Mouse (Mus musculus) thymus, postnatal 25 days (tissue): ENCODE measurements at regions not wholly inside any gene's neighbourhood (a gene's known extent, or its start where the extent isn't known, plus 50 kb on each side); places are given as distances from the start of the nearest gene placed in this dataset.
A peak's percentile ranks its signal among the peaks of the same experiment; 100 is the strongest.

ENCODE experiments used
- DNase-seq: peaks from one replicate; pipeline ENCODE4 v3.0.0; 2022

DNA sequence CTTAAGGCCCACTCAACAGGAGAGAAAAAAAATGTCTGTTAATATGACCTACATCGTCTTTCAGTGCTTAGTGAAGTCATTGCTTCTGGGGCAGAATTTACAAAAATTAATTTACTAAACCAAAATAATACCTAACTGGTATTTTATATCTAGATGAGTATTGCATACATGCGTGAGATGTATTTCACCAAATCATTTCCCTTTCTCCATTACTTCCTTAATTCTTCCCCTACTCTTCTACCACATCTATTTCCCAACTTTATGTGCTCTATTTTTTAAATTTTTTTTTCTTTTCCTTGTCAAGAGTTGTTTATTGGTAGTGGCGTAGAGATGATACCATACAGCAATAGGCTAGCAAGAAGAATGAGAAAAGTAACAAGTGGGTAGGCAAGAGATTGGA, 536.7 kb downstream of the Flrt2 start:
- no peak for DNase-seq

DNA sequence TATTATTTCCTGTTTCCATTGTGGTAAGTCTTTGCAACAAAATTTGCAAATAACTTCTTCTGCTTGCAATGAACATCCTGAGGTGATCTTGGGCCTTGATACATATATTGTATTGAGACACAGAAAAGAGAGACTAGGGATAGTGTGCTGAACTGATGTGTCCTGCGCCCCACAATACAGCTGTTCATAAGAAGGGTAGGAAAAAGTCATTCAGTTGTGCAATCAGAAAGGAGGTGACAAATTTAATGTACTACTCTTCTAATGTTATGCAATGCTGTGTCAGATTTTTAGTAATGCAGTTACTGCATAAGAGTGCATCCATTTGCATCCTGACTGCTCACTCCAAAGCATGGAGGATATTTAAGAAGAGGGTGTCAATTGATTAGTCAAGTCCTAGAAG, 543.5 kb downstream of the Flrt2 start:
- no peak for DNase-seq

DNA sequence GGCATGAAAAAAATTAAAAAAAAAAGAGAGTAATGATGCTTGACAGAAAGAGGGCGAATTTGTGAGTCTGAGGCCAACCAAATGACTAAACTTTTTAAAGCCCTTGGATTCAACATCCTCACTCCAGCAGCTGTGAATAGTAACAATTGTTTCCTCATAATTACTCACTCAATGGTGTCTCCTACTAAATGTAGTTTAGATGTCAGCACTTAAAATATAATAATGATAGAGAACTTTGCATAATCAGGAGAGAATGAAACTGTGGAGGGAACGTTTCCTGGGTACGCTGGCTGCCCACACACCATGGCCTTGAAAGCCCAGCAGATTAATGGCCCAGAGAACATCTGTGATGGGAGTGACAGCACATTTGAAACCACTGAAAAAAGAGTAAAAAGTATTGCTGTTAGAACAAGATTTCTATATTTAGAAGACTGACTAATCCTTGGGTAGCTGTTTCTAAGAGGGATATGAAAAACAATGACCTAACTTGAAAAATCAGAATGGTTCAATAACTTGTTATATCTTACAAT, 544.0 kb downstream of the Flrt2 start:
- DNase-seq, result no peak

DNA sequence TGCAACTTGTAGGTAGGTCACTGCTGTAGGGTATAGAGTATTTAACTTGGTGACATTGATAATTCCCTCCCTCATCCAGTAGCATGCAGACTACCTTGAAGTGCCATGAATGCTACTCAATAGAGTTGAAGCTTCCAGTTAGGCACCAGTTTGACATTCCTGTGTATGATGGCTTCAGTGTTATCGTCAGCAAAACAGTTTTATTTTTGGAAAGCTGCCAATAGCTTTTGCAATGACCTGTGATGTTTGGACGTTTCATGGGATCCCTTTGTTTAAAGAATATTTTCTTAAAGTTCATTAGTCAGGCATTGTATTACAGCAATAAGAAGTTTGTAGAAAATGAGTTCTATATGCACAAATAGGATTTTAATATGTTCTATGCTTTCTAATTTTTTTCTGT, 547.6 kb downstream of the Flrt2 start:
- DNase-seq, result no peak

DNA sequence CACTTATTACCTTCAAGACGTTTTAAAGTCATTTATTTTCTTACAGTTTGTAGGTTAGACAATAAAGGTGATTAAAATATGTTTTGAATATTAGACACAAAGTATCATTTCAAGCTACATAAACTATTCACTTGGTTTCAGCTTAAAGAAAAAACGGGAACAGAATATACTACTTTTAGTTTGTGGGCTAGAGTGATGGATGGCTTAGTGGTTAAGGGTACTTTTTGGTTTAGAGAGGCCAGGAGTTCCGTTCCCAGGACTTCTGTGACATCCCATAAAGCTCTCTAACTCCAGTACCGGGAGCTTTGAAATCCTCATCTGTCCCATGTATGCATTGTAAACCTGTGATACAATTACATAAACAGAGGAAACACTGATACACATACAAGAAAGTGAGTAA, 570.0 kb downstream of the Flrt2 start:
- no peak for DNase-seq

DNA sequence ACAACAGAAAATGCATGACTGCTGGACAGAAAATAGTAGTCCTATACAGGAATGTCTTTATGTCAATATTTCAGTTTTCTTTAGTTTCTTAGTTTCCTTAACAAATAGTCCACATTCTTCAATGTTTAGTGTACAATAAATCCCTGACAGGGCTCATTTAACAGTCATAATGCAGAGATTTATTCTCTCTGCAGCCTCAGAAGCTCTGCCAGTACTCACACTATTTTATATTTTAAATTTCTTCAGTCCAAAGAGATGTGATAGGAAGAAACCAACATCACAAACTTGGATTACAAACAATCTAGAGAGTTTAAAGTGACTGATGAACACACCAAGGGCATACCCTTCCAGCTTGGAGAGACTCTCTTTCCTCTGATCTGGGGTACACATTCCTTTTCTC, 583.9 kb downstream of the Flrt2 start:
- DNase-seq, result no peak

DNA sequence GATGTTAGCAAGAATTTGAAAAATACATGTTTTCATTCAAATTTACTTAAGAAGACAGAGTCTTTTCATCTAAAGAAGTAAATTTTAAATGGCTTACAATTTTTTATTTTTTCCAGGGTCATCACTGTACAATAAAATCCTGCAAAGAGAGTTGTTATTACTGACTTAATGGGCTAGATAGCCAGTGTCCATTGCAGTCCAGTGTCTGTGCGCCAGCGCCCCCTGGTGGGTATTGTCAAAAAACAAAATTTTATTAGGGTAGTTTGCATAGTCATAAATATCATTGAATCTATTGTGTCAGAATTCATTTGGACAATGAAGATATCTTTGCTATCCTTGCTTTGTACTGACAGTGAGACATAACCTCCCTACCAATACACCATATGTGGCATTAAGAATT, 619.1 kb downstream of the Flrt2 start:
- DNase-seq, result peak; percentile 1

DNA sequence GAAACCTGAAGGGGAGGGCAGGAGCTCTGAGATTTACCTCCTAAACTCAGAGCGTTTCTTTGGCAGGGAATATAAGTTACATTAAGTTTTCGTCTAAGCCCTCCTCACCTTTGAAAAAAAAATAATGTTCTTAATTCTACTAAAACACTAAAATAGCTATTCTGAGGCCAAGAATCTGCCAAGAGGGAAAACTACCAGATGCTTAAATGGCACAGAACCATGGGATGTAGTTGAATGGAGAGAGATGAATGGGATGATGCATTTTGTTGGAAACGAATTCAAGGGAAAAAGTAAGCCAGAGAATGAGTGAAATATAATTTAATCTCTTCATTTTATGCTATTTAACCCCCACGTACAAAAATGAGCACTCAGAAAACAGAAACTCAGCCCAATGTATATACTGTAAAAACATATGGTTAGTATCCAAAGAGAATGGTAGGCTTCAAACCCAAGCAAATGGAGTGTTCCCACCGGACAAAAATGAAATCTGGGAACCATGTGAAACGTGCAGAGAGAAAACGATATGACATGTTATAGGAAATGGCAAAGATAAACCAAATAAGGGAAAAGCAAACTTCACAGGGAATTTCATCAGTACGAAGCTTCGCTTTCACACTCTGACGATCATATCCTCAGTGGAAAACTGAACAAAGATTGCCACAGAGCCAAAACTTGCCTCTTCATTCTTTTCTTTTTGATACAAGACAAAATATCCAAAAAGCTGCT, 631.2 kb downstream of the Flrt2 start:
- no peak for DNase-seq

DNA sequence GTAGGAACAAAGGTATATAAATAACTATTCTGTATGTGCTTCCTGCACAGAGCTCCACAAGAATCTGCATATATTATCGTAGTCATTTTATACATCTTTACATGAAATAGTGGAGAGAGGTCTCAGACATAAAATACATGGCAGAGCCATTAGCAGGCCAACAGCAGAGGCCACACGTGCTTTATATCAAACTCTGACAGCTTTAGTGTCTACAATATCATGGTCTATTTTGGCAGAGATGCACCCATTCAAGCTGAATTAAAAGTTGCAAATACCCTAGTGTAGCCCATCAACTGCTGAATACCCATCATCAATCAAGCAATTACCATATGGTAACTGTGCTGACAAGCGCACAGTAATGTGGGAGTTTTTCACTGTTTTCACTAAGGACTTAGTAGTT, 659.1 kb downstream of the Flrt2 start:
- no peak for DNase-seq

DNA sequence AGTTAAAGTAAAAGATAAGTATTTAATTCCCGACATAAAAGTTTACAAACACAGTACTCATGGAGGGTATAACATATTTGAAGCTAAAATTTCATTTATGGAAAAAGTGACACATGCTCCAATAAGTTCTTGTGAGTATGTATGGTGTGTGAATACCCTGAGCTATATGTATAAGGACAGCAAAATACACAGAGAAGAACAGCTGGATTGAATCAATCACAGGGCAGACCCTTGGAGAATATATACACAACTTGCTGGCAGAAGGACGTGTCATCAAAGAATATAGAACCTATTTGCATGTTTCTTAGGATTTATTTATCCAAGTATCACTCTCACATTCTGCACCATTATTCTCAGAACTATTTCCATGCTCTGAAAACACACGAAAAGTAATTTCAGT, 686.9 kb downstream of the Flrt2 start:
- no peak for DNase-seq

DNA sequence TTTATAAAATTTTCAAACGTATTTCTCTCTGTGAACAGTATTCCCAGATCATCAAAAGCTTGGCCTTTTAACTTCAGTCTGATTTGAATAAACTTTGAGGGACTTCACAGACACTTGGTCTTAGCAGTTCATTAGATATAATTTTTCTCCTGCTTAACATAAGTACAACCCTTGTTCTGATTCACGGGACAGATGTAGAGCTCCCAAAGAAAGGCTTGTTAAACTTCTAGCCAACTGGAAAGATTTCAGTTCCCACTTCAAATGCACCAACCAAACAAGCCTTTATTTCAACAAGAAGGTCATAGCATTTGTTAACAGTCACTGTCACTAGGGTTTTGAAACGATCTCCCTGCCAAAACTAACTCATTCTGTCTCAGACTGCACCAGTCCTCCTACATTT, 727.1 kb downstream of the Flrt2 start:
- no peak for DNase-seq

DNA sequence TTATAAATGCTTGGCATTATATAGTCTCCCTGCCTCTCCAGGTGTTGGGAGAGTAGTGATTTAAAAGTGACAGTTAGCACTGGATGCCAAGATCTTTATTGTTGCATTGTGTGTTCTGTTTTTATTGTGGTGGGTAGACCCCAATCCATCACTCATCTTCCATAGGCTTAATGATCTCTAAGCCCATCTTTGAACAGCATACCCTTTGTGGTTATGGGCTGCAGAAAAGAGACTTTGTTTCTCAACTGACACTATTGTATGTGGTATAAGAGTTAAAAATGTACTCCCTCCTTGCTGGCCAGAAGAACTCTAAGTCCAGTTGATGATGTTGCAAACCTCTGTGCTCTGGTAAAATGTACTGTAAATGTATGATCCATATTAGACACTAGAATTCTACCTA, 727.5 kb downstream of the Flrt2 start:
- DNase-seq, result no peak

DNA sequence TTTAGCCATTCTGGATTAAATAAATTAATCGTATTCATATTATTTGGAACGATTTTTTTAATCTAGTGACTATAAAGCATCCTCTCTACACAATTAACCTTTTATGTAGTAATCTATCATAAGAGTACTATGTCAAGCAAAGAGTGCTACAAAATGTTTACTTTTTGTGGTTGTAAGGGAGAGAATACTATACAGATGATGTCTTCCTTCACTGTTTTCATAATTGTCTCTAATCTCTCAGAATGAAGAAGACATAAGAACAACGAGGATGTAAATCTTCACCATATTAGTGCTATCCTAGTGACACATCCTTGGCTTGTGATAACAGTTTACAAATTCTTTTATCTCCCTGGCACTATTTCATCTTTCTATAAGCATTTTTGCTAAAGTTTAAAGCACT, 735.6 kb downstream of the Flrt2 start:
- DNase-seq, result no peak

DNA sequence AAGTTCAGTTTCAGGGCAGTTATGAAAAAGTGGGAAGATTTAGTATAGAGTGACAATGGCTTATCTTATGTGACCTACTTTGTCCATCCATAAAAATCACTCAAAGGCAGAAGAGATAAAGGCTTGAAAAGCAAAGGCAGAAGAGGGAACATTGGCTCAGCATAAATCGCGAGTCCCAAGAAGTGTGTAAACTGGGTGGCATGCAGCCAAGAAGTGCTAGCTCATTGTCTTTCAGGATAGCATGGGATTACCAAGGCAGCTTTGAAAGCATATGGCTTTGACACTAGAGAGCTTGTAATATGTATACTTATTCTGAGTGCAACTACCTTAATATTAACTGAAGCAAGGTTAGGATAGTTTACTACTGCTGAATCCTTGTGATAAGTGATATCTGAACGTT, 750.5 kb downstream of the Flrt2 start:
- no peak for DNase-seq

DNA sequence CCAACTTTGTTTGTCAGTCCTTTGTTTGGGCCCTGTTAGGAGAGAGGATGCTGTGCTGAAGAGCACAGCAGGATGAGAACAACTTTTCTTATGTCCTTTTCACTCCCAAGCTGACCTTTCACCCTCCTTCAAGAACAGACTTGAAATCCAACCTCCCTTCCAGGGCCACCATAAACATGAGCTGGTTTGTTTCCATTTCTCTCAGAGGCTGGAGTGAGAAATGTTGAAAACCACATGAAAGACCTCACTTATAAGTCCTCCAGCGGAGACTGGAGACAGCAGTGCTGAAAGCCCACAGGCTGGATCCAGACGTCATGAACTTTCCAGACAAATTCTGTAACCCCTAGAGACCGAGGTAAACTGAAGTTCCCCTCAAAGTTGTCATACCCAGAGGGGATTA, 761.3 kb downstream of the Flrt2 start:
- DNase-seq, result no peak

DNA sequence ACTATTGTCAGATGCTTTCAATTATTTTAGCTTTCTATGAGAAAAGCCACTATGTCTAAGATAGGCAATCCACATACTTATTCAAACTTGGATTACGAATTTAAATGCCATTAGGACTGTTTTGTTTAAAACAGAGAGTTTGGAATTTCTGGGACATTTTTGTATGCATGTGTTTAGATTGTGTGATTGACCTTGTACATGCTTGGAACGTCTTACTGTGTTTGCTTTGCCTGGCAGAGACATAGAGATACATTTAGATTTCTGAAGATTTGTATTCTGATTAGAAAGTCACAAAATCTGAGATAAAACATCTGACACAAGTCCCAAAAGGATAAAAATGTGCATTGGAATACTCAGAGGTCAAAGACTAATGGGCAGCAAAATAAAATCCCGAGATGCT, 784.3 kb downstream of the Flrt2 start:
- DNase-seq, result no peak

DNA sequence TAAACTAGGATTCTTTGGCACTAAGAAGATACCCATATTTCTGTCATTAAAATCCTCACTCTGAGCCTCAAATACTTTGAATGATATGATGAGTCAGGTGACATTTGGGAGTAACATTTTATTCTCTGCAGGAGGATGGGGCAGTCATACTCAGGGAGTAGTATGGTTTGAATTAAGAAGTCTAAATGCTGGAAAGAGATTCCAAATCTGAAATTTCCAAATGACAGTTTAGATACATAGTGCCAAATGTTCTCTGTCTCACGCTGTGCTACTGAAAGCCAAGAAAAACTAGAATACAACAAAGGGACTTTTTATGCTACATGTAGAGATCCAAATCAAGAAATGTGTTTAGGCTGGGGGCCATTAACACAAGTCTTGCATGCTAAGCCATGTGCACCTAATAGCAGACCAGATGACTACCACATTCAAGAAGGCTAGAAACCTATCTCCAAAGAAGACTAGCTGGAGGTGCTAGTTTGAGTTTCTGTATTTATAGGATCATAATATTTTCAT, 796.5 kb downstream of the Flrt2 start:
- DNase-seq, result no peak

DNA sequence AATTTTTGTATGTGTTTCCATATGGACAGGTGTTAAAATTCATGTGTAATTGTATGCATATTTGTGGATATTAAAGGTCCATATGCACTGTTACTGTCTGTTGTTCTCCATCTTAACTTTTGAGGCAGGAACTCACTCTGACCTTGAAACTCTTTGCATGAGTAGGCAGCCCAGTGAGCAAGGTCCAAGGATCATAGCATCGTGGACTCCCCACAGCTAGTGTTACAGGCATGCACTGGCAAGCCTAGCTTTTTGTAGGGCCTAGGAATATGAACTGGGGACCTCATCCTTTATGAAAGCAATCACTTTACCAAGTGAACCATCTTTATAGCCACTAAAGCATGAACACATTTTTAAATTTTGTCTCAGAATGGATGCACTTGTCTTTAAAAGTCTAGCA, 817.6 kb downstream of the Flrt2 start:
- no peak for DNase-seq

DNA sequence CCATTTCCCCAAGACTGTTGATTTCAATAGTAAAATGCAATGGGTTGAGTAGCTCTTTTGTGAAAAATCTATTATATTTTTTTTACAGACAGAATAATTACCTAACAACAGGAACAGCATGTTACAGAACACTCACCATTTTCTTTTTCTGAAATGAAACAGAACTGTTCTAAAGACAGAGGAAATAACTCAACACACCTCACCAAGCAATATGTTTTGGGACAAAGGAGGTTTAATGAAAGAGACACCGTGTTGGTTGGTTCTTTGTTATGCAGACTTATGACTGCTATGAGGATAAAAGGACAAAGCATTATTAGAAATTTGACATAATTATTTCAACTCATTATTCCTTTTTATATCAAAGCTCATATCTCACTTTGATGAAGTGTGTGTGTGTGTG, 866.8 kb downstream of the Flrt2 start:
- DNase-seq, result no peak

DNA sequence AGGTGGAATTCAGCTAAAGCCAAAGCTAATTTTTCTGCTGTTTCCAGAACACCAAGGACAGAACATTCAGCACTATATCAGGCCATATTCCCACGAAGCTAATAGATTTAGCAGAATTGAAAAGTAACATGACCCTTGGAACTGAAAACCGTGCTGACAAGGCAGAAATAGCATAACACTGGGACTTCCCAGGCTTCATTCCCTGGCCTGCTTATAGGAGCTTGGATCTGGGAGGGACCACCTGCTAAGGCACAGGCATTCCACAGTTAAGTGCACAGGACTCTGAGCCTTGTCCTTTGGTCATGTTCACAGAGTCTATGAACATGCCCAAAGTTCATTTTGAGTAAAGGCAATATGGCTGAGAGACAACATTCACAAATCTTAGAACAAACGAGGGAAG, 902.8 kb downstream of the Flrt2 start:
- DNase-seq, result no peak

DNA sequence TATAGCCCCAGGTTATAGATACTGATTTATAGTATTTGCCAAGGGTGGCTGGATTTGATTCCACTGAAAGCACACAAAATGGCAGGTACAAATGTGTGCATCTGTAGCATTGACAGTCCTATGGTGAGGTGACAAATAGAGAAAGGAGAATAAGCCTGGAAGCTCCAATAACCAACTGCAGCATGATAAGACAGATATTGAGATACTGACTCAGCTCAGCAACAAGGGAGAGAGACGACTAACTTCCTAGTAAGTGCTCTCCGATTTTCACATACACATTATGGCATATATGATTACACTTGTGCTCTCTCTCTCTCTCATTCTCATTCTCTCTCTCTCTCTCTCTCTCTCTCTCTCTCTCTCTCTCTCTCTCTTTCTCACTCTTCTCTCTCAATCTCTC, 923.1 kb downstream of the Flrt2 start:
- no peak for DNase-seq

DNA sequence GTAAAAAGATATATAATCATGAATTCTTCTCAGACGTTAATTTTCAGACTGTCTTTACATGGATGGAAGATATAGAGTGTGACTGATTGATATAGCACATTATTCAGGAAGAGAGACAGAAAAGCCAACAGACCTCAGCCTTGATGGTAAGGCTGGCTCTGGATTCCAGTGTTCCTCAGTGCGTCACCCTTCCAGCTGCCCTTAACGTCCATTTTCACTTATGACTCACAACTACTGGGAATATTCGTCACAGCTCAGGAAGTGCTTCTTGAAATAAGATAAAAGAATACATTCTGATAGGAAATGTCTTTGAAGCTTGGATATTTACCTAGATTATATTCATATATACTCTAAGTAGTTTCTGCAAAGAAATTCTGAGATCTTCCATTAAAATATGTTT, 923.8 kb downstream of the Flrt2 start:
- DNase-seq, result no peak

DNA sequence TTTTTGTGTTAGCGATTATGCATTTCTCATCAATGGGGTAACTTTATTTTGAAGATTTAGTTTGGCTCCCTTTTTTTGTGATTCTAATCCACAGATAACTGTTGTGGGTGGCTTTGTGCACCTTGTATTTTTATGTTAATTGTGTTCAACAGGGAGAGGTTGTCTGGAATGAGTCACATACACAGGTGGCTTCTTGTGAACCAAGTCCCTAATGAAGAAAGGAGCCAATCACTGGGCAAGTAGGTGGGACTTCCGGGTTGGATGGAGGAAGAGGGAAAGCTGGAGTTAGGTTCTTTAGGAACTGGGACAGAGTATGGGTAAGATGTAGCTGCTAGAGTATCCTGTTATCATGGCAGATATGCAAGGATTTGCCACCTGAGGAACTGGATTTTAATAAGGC, 925.2 kb downstream of the Flrt2 start:
- no peak for DNase-seq
